Mouse (Mus musculus) megakaryocyte-erythroid progenitor cell, adult 5-6 weeks (primary cell): Measurements from ENCODE around the gene Unk. TPM values are rescaled to one million over a fixed set of nuclear protein-coding genes. Genes with fewer than 3 reads are reported as not detected.

Experiments used
- ATAC-seq: replicated peaks from 2 replicates; pipeline ENCODE4 v1.8.0; 2016; ENCODE audit warnings: mild to moderate bottlenecking, inconsistent platforms; ENCODE audit not compliant: severe bottlenecking, poor library complexity, low FRiP score, low TSS enrichment
- total RNA-seq, 2 experiments: library from RNA; stranded (forward) in 1 of 2; stranded (reverse) in 1 of 2; fragments of 200-1000, 215-1000 nt in 1 of 2; fragments of >200 nt in 1 of 2; fragmentation: Nextera tagmentation in 1 of 2; gene quantifications; 2 replicates each; pipeline ENCODE4 v1.2.3; 2014 to 2017

Gene Unk
- total RNA-seq, 2 experiments from 2014 or later = 11.0 to 27.0 TPM

DNA sequence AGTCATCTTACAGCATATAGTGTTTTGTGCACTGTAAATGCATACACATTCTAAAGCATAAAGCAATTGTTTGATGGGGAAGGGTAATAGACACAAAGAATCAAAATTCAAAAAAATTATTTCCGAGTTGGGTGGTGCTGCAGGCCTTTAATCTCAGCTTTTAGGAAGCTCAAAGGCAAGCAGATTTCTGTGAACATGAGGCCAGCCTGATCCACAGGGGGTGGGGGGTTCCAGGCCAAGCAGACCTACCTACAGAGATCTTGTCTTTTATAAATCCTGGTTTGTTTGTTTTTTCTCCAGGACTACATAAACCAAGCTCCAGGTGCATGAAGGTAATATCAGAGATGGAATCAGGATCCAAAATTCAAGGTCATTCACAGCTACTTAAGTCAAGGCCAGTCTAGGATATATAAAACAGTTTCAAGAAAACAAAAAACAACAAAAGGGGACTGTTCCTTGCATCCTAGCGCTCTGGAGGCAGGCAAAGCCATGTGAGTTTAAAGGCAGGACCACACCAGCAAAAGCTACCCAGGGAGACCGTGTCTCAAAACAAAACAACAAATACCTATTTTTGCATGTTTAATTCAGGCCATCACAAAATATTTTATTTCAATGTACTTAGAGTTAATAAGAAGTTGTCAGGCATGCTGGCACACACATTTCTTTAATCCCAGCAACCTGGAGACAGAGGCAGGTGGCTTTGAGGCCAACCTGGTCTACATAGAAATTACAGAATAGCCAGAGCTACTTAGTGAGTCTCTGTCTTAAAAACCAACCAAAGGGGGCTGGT, 4.9 kb upstream of the Unk start:
- no peak for ATAC-seq

DNA sequence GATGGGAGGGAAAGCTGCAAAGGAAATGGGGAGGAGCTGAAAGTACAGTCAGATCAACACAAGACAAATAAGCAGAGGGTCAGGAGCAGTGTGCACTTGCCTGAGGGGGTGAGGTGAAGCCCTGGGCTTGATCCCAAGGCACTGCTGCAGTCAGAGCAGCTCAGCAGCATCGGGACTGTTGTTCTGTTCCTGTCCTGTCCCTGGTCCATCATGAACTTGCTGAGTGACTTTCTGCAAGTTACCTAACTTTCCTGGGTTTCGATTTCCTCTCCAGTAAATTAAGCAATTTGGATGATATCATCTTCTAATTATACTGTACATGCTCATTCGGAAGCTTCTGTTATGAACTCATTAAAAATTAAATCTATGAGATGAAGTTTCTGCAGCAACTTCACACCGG, 2.4 kb upstream of the Unk start, which contains the start of gene H3f3b:
Gene H3f3b (minus strand): TSS at position 207 of the 400 bp plus-strand sequence.
- no peak for ATAC-seq

DNA sequence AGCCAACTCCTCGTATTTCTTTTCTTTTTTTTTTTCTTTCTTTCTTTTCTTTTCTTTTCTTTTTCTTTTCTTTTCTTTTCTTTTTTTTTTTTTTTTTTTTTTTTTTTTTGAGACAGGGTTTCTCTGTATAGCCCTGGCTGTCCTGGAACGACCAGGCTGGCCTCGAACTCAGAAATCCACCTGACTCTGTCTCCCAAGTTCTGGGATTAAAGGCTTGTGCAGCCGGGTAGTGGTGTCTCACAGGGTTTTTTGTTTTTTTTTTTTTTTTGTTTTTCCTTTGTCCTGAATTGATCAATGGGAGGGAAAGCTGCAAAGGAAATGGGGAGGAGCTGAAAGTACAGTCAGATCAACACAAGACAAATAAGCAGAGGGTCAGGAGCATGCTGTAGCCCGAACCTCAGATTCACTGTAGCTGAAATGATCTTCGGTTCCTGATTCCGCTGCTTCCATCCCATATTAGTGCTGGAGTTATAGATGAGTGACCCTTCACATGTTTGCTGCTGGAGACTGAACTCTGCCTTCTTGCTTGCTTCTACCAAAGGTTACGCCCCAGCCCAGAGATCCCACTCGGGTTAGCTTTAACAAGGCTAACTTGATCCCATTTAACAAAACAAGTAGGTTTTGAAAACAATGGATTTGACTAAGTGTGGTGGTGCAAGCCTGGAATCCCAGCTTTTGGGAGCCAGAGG, 1.8 kb upstream of the Unk start:
- ATAC-seq = no peak

- no peak for ATAC-seq
These were observed 846 bp upstream of the Unk start for GRCm38 (mm10) chr11:116029086-116029865.

DNA sequence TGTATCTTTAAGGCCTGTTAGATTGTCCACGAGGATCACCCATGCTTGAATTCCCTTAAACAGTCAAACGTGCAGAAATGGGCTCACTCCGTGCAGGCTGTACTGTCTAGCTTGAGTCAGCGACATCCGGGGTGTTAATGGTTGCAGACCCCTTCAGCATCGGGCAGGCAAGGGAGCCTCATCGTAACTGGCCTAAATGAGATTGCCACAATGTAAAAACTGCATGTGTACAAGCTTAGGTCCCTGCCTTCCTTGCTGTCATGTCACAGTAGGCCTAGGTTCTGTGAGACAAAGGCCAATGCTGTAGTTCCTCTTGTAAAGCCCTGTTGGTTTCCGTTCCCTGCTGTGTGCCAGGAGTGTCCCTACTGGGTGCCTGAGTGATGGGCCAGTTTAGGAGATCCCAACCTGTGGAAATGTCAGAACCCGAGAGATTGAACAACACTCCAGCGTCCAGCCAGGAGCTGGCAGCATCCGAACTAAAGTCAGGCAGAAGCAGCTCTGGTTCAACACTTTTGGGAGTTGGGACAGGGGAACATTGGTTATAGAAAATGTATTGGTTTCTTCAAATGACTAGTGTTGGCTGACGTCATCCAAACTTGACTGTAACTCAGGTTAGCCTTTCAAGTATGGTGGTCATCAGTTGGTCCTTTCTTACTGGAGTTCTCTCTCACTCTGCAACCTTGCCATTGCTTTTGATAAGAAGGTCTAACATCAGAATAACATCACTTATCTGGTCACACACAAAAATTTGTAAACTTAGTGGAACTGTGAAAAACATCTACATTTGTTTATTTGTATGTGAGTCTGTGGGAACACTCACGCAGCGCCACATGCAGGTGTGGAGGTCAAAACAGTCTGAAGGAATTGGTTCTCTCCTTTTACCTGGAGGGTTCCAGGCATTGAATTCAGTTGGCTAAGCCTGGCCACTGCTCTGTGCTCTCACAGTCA, 1.1 kb downstream of the Unk start:
- peak; percentile 15; the same call in 1 of the 2 replicates for ATAC-seq

DNA sequence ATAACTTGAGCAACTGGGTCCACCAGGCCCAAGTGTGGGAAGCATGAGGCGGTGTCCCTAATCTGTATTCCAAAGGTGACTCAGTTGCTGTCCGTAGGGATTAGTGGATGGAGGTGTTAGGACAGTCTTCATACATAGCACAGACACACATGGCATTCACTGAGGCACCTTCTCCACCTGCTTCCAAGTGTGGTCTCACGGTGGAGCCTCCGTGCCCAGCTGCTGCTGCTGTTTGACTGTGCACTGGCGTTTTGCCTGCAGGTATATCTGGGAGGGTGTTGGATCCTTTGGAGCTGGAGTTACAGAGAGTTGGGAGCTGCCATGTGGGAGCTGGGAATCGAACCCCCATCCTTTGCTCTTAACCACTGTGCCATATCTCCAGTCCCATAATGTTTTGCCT, 4.5 kb downstream of the Unk start:
- ATAC-seq = no peak

DNA sequence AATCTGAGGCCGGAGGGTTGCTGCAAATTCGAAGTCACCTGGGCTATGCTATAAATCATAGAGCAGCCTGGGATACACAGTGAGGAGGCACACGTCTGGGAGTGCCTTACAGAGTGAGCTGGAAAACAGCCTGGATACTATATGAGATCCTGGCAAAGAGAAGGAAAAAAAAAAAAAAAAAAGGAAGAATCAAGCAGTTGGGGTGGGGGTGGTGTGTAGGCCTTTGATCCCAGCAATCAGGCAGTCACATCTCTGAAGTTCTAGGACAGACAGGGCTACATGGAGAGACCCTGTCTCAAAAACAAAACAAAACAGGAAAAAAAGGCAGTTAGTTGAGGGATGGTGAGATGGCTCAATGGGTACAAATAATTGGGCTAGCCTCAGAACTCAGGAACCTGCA, 6.5 kb downstream of the Unk start:
- no peak for ATAC-seq

DNA sequence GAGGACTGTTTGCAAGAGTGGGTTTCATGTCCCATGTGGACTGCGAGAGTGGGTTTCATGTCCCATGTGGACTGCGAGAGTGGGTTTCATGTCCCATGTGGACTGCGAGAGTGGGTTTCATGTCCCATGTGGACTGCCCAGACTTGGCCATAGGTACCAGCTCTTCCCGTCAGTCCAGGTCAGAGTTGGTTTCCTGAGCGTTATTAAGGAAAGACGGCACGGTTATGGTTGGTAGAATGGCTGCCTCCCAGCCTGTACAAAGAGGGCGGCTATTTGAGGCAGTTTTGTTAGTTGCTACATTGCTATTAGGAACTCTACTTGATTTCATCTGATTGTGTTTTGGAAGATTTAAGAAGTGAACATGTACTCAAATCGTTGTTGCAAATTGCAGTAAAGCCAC, 7.7 kb downstream of the Unk start:
- no peak for ATAC-seq

- no peak for ATAC-seq
These were observed 10.5 kb downstream of the Unk start for GRCm38 (mm10) chr11:116040593-116040992.

GRCm38 (mm10) chr11:116041833-116042232, 11.7 kb downstream of the Unk start:
- ATAC-seq = no peak

DNA sequence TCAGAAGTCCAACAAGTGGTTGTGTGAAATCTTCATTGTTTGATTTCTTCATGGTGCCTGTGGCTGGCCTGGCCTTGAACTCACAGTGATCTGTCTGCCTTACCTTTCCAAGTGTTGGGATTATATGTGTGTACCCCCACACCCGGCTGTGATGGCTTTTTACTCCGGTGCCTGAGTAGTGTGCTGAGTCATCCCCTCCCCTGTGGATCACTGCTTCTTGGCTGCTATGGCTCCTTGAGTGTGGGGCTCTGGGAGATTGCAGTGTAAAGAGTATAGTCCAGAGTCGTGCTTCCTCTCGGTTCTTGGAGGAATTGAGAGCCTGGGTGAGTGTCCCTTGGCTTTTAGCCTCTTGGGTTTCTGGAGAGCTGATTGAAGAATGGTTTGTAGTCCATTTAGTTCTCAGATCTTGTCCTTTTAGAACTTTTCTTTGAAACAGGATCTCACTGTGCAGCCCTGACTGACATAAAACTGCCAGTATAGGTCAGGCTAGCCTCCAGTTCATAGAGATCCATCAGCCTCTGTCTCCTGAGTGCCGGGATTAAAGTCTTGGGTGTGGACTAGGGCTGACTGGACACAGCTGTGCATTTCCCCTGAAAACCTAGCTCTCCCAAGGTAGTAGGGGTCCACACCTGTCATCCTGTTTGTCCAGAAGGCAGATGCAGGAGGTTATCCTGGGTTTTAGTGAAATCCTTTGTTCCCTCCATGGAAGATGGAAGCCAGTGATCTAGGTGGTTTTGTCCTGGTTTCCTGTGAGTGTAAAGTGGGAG, 12.4 kb downstream of the Unk start:
- no peak for ATAC-seq

DNA sequence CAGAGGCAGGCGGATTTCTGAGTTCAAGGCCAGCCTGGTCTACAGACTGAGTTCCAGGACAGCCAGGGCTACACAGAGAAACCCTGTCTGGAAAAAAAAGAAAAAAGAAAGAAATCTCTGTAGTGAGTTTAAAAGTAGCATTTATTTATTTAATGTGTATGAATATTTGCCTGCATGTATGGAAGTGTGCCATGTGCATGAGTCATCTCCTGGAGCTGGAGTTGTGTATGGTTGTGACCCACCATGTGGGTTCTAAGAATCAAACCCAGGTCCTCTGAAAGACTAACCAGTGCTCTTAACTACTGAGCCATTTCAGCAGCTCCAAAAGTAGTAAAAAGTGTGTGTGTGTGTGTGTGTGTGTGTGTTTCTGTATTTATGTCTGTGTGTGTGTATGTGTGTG, 13.2 kb downstream of the Unk start:
- ATAC-seq = no peak

DNA sequence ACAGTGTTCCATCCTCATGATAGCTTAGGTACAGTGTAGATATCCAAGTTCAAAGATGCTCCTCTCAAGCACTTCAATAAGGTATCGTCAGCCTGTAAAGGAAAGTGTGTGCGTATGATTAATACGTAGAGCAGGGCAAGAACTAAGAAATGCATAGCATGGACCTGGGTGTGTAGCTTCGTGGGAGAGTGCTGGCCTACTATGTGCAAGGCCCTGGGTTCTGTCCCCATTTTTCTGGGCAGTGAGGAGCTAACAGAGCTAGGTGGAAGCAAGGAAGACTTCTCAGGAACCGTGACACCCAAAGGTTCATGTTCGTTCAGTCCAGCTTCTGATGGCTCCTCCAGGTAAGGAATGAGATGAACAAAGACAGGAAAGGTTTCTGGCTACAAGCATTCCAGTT, 15.1 kb downstream of the Unk start:
- no peak for ATAC-seq

DNA sequence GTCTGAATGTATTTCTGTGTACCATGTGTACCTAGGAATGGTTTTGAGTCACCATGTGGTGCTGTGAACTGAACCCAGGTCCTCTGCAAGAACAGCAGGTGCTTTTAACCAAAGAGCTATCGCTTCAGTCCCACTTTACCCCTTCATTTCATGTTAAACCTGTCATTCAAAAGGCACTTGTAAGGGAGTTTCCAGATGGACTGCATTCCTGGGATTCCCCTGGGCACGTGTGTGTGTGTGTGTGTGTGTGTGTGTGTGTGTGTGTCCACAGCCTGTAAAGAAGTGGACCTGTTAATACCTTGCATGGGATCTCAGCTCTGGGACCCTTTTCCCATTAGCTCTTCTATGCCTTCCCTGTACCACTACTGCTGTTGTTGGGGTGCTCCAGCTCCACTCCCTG, 19.5 kb downstream of the Unk start:
- no peak for ATAC-seq

DNA sequence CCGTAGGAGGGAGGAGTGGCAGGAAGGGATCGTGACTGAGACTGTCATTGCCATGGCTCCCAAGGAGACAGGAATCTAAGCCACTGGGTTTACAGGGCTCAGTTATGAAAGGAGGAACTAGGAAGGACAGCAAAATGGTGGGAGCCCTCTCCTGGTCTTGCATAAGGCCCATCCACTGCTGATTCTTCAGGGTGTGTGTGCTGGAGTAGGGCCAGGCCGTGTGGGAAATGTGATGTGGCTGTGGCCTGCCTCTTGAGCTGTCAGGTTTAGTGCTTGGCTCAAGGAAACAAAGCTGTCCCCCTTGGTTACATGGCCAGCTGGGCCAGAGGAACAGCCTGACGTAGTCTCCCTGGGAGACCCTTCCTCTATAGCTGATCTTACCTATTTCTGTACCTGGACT, 20.1 kb downstream of the Unk start:
- ATAC-seq = no peak

GRCm38 (mm10) chr11:116053510-116054229, 23.5 kb downstream of the Unk start:
- ATAC-seq = peak; percentile 31

- peak; percentile 41 for ATAC-seq
These were observed 25.8 kb downstream of the Unk start for GRCm38 (mm10) chr11:116055873-116056272.
